Mouse (Mus musculus): ENCODE measurements at regions not wholly inside any gene's neighbourhood (a gene's known extent, or its start where the extent isn't known, plus 50 kb on each side); places are given as distances from the start of the nearest gene placed in this dataset.

GRCm38 (mm10) chr4:12246595-12246994 is 74.8 kb upstream of the Fam92a start:
- no peak for TF ChIP-seq CTCF (IDR thresholded peaks at IDR 0.05; ENCODE audit: low read depth, low read length)
- no peak for TF ChIP-seq GATA1 (IDR thresholded peaks at IDR 0.05; ENCODE audit: borderline replicate concordance, low read length)
- no peak for TF ChIP-seq GATA2 (IDR thresholded peaks at IDR 0.05; ENCODE audit: borderline replicate concordance, low read depth, low read length)
- no peak for TF ChIP-seq TAL1 (conservative IDR thresholded peaks at IDR 0.05; ENCODE audit: low read depth, low read length)
- no peak for TF ChIP-seq POLR2AphosphoS5 (IDR thresholded peaks at IDR 0.05; ENCODE audit: insufficient replicate concordance, low read depth, low read length)
- Histone ChIP-seq H3K36me3 (replicated peaks) (no peaks in the 10 kb centered on the region), H3K4me3 (ENCODE audit: low read depth, low read length) (no peak overlapping the region), H3K27me3 (ENCODE audit: insufficient read depth, low read length) (peaks cover 4% of the 10 kb centered on the region), H3K9me3 (replicated peaks) (no peaks in the 10 kb centered on the region), H3K4me1 (ENCODE audit: insufficient read depth, low read depth, low read length) (no peaks in the 10 kb centered on the region)
- ATAC-seq (ENCODE audit: extremely low read depth, insufficient number of reproducible peaks, low FRiP score, poor library complexity, severe bottlenecking), result no peak
- no peak for DNase-seq (ENCODE audit: low spot score)

GRCm38 (mm10) chr4:12240941-12241571 is 69.2 kb upstream of the Fam92a start:
- ATAC-seq (ENCODE audit: extremely low read depth, insufficient number of reproducible peaks, low FRiP score, poor library complexity, severe bottlenecking), result no peak
- DNase-seq (ENCODE audit: low spot score), result no peak
- no peaks in the 10 kb centered on the region for H3K9me3 ChIP-seq (replicated peaks)
- H3K27me3 ChIP-seq (ENCODE audit: insufficient read depth, low read length), result peaks cover 9% of the 10 kb centered on the region
- TF ChIP-seq GATA1 (IDR thresholded peaks at IDR 0.05; ENCODE audit: borderline replicate concordance, low read length) (no peak), CTCF (IDR thresholded peaks at IDR 0.05; ENCODE audit: low read depth, low read length) (peak; percentile 70), TAL1 (conservative IDR thresholded peaks at IDR 0.05; ENCODE audit: low read depth, low read length) (no peak), POLR2AphosphoS5 (IDR thresholded peaks at IDR 0.05; ENCODE audit: insufficient replicate concordance, low read depth, low read length) (no peak), GATA2 (IDR thresholded peaks at IDR 0.05; ENCODE audit: borderline replicate concordance, low read depth, low read length) (no peak)
- H3K36me3 ChIP-seq (replicated peaks), result no peaks in the 10 kb centered on the region
- no peak overlapping the region for H3K4me3 ChIP-seq (ENCODE audit: low read depth, low read length)
- no peaks in the 10 kb centered on the region; the same call in 1 of the 2 replicates for H3K4me1 ChIP-seq (ENCODE audit: insufficient read depth, low read depth, low read length)

- TF ChIP-seq POLR2AphosphoS5 (IDR thresholded peaks at IDR 0.05; ENCODE audit: insufficient replicate concordance, low read depth, low read length) (no peak), TAL1 (conservative IDR thresholded peaks at IDR 0.05; ENCODE audit: low read depth, low read length) (no peak), CTCF (IDR thresholded peaks at IDR 0.05; ENCODE audit: low read depth, low read length) (no peak), GATA1 (IDR thresholded peaks at IDR 0.05; ENCODE audit: borderline replicate concordance, low read length) (no peak), GATA2 (IDR thresholded peaks at IDR 0.05; ENCODE audit: borderline replicate concordance, low read depth, low read length) (no peak)
- no peaks in the 10 kb centered on the region for H3K27me3 ChIP-seq (ENCODE audit: insufficient read depth, low read length)
- ATAC-seq (ENCODE audit: extremely low read depth, insufficient number of reproducible peaks, low FRiP score, poor library complexity, severe bottlenecking) (no peak), DNase-seq (ENCODE audit: low spot score) (no peak)
- H3K4me1 ChIP-seq (ENCODE audit: insufficient read depth, low read depth, low read length), result no peaks in the 10 kb centered on the region
- no peaks in the 10 kb centered on the region for H3K9me3 ChIP-seq (replicated peaks)
- no peaks in the 10 kb centered on the region for H3K36me3 ChIP-seq (replicated peaks)
- no peak overlapping the region for H3K4me3 ChIP-seq (ENCODE audit: low read depth, low read length)
These were observed 58.9 kb upstream of the Fam92a start for GRCm38 (mm10) chr4:12230731-12231130.
